Mouse (Mus musculus) thymus, postnatal 14 days (tissue): ENCODE measurements around the gene Akr7a5.

Experiments used
- DNase-seq: peaks from one replicate; pipeline ENCODE4 v3.0.0; 2021

Gene Akr7a5

DNA sequence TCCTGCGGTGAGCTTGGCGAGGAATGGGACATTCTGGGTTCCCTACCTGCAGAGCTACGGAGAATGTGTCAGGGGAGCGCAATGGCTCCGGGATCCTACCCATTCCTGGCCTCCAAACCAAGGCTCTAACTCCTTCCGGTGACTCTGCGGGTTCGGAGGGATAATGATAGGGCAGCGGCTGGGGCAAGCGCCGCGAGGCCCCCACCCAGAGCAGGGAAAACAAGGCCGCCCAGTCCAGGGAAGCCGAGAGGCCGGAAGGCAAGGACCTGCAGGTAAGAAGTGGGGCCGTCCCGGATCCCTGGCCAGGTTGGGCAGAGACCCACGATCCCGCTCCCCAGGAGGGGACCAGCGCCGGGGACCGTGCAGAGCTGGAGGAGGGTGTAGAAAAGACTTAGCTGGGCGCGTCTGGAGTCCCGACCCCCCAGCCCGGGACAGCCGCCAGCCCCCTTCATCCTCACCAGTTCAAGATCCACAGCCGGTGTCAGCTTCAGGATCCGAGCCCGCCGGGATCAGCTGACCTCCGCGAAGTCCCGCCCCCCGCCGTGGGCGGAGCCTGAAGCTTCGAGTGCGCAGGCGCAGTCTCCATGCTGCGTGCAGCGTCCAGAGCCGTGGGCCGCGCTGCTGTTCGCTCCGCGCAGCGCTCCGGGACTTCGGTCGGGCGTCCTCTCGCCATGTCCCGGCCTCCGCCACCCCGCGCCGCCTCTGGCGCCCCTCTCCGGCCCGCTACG, at the start of gene Akr7a5, which contains the start of gene Pqlc2:
Akr7a5 (plus strand) TSS at position 574 of the 728 bp plus-strand sequence.
Pqlc2 (minus strand) TSS at position 538 of the 728 bp plus-strand sequence.
- peak; percentile 99 for DNase-seq

DNA sequence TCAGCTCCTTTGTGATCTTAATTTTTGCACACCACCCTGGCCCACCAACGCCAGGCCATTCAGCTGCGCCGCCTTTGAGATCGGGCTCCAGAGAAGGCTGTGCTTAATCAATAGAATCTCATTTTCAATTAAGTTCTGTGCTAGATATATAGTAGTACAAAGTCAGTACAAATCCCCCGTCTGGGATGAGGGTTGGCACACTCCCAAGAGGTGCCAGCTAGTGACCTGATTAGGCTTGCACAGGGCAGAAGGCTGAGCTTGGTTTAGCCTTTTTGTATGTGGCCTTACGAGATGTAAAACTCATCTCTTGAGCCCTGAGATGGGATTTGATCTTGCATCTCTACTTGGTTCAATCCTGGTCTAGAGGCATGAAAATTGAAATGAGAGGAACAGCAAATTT, 47.6 kb upstream of the Akr7a5 start:
- DNase-seq, result no peak

- DNase-seq, result no peak
Measured at GRCm38 (mm10) chr4:139265783-139266499, 44.6 kb upstream of the Akr7a5 start.

GRCm38 (mm10) chr4:139266500-139266865, 44.1 kb upstream of the Akr7a5 start:
- no peak for DNase-seq

- DNase-seq, result no peak
Measured at GRCm38 (mm10) chr4:139267335-139267734, 43.2 kb upstream of the Akr7a5 start.

DNA sequence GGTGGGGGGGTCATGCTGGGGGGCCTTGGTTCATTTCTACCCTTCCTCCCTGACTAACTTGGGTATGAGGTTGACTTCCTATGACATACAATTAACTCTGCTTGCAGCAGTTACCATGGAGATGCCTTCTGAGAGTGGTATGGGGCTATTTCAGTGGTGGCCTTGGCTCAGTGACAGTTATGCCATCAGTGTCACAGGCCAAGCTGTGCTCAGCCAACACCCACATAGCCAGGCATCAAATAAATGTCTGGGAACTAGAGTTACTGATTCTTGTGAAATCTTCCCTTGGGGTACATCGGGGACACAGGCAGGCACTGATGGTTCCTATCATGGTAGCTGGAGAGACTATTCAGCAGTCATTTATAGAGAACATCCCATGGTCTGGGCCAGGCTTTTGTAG, 42.3 kb upstream of the Akr7a5 start:
- DNase-seq, result no peak

- no peak for DNase-seq
Measured at GRCm38 (mm10) chr4:139270168-139270567, 40.4 kb upstream of the Akr7a5 start.

DNA sequence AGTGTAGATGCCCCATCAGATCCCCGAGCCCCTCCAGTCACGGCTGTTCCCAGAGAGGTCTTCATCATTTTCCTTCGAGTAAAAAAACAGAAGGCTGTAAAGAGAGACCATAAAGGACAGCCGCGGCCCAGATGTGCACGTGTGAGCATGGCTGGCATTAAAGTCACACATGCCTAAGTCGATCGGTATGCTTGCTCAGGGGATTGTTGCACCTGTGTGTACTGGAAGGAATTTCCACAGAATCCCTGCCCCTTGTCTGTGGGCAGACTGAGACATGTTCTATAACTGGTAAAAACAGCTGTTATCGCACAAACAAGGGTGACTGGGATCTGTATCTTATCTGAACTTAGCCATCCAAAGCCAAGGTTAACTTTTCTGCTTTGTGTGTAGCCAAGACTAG, 39.0 kb upstream of the Akr7a5 start:
- no peak for DNase-seq

DNA sequence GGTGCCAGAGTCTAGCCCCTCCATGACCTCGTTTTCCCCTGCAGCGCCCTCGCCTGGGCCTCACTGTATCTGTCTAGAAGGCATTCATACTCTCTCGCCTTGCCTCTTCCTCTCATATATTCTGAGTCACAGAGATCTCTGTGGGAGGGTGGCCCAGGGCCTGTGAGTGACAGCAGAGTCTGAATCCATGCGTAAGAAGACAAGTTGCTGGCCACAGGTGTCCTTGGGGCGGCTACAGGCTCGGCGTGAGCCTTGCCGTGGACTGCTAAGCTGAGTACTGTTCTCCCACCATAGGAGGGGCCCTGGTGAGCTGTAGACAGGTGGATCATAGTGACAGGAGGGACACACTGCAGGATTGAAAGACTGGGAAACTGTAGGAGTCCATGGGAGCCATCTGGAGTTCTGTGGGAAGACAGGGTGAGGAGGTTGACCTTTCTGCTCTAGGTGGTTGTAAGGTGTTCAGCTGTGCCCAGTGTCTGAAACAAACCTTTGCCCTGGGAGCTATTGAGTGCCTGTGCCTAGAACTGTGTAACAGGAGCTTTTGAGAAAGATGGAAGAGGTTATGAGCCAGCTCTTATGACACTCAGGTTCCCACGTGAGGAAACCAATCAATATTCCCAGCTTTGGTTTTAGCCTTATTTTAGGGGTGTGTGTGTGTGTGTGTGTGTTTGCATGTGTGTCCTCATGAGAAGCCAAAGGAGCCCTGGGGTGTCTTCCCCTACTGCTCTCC, 37.4 kb upstream of the Akr7a5 start:
- DNase-seq, result no peak

DNA sequence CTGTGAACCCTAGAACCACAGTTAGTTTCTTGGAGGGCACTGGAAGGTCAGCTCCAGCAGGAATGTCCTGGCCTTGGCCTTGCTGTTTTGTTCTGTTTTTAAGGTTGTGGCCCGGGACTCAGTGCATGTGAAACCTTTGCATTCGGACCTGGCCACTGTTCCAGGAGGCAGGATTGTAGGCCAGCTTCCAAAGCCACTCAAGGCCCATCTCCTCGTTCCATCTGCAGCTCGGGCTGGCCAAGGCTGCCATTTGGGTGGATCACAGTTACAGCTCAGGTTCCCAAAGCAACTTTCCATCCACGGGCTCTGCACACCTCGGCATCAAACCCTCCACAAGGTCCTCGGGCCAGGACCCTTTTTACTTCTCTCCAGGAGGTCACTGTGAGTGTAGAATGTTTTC, 36.0 kb upstream of the Akr7a5 start:
- DNase-seq, result no peak

GRCm38 (mm10) chr4:139276411-139276810, 34.1 kb upstream of the Akr7a5 start:
- no peak for DNase-seq

DNA sequence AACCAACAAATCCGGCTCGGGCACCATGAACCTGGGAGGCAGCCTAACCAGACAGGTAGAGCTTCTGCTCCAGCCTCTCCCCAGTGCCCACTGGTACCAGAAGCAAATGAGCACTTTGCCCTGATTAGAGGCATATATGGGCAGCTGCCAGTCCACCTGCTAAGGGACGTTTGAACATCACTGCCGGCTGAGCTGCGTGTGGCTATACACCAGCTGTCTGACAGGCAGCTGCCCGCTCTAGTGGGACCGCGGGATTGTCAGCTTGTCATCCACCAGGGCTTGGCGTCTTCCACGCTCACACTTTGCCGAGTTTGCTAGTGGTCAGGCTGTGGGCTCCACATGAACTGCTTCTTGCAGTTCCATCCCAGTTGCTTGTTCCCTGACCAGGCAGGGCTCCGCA, 30.0 kb upstream of the Akr7a5 start:
- DNase-seq, result no peak

DNA sequence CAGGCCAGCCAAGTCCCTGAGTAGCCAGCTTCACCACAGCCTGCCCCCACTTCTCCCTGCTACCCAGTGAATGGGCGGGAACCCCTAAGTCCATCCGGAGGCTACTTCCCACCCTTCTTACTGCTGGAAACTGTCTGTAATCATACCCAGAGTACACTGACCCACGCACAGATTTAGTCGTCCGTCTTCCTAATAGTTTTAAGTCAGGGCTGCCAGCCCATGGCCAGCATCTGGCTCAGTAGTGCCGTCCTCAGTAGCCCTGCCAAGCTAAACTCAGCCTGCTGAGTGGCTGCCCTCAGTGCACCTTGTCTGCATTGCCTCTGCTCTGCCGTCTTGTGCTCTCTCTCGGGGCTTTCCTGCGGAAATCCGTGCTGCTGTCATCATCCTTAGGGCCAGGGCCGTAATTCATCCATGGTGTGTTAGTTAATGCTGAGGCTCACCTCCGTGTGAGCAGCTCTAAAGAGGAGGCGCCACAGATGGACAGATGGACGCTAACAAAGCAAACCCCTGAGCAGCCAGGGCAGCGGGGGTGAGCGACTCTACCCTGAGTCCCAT, 28.7 kb upstream of the Akr7a5 start:
- DNase-seq, result no peak

- DNase-seq, result no peak
Measured at GRCm38 (mm10) chr4:139282955-139283417, 27.6 kb upstream of the Akr7a5 start.

- no peak for DNase-seq
Measured at GRCm38 (mm10) chr4:139284877-139285276, 25.7 kb upstream of the Akr7a5 start.

- no peak for DNase-seq
Measured at GRCm38 (mm10) chr4:139286234-139286633, 24.3 kb upstream of the Akr7a5 start.

DNA sequence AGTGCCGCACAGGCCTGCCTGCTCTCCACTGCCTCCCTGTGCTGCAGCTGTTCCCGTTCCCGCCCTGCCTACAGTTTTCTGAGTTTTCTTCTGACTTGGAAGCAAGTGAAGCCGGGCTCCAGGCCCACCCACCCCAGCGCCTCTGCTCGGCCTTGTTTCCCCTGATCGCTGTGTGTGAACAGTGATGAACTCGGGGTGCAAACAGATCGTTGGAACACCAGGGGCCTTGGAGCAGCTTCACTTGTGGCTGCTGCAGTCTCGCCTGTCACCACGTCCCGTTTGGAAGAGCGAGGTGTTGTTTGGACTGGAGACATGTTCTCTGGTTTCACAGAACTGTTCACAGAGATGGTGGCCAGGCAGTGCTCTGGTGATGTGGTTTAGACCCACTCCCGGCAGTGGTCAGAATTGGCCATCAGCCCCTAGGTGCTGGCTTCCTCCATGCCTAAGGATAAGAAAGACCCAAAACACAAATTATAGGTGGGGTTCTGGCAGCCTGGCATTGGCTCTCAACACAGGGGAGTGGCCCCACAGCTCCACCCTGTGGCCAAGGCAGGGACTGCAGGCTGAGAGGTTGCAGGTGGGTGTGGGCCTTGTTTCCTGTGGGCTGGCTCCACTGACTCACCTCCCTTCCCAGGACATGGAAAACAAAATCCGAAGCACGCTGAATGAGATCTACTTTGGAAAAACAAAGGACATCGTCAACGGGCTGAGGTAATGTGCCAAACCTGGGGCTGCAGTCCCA, 23.3 kb upstream of the Akr7a5 start:
- peak; percentile 87 for DNase-seq

GRCm38 (mm10) chr4:139289017-139289416, 21.5 kb upstream of the Akr7a5 start:
- peak; percentile 37 for DNase-seq

DNA sequence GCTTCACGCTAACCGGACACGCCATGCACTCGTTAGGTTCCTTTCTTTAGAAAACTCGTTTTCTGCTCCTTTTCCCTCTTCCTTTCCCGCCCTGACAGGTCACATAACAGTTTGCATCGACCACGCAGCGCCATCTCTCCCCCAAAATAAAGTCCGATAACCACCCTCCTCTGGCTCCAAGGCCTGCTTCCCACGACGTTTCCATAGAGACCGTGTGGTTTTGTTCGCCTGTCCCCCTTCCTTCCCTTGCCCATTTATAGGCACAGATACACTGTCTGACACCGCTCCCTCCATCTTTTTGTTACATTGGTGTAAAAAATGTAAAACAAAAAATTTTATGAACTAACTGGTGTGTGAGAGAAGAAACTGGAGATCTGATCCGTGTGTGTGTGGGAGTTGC, 19.4 kb upstream of the Akr7a5 start:
- DNase-seq, result no peak

GRCm38 (mm10) chr4:139292038-139292437, 18.5 kb upstream of the Akr7a5 start:
- no peak for DNase-seq

DNA sequence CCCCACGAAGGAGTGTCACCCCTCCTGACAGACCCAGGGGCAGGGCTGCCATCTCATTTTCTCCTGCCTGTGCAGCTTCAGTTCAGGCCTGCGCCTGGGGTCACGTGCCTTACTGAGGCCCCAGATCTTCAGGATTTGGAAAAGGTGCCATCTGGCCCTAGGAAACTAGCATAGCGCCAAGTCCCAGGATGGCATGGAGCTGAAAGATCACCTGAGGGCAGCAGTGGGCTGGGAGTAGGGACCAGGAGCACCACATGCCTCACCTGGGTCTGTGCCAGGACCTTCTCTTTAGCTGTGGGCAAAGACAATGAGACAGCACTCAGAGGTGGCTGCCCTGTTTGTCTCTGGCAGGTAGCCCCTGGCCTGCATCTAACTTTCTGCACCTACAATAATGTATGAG, 13.0 kb upstream of the Akr7a5 start:
- DNase-seq, result no peak

DNA sequence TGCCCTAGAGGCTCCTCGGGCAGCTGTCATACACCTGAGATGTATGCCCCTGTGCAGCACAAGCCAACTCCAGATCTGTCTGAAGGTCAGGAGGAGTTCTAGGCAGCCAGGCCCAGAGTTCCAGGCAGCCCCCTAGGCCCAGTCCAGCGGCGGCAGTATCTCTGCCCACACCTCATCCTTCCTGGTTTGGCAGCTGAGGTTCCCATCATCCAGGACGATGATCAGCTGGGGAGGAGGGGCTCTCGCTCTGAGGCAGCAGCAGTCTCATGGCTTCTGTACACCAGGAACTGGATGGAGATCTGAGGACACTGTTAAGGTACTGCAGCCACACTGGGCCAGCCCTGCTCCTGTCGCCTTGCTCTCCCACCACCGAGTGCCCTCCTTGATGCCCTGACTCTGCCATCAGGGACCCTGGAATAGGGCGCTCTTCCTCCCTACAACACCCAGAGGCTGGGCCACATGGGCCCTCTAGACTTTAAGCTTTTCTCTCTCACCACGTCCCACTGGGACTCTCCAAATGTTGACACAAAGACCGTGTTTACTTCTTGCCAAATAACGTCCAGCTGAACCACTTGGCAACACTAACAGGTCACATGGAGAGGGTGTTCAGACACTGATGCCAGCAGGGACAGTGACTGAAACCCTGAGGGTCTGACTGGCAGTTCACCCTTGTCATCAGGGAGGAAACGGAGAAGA, 11.7 kb upstream of the Akr7a5 start:
- no peak for DNase-seq
